Mouse (Mus musculus): Measurements from ENCODE around the gene Col4a3bp.

- TF ChIP-seq CTCF (conservative IDR thresholded peaks at IDR 0.05 in 1 of 2, IDR thresholded peaks at IDR 0.05 in 1 of 2; ENCODE audit: low read depth in 2 of 2, low read length in 2 of 2): no peak
- no peak for TF ChIP-seq UBTF (IDR thresholded peaks at IDR 0.05; ENCODE audit: low read depth, low read length)
- TF ChIP-seq ETS1 (conservative IDR thresholded peaks at IDR 0.05; ENCODE audit: low read depth, low read length): no peak
- no peak for TF ChIP-seq MXI1 (IDR thresholded peaks at IDR 0.05; ENCODE audit: low read depth, low read length)
Observed at GRCm38 (mm10) chr13:96507541-96507940, 34.9 kb upstream of the Col4a3bp start.

Measured in CH12.LX (cell line).